Mouse (Mus musculus) C2C12 (cell line): Measurements from ENCODE around the gene Tomm20. TPM values are rescaled to one million over a fixed set of nuclear protein-coding genes. Genes with fewer than 3 reads are reported as not detected.
A peak's percentile ranks its signal among the peaks of the same experiment; 100 is the strongest.

ENCODE experiments used
- H3K27me3 ChIP-seq: one replicate; pipeline ENCODE4 v1.6.1; 2011; ENCODE audit not compliant: control insufficient read depth, insufficient read depth, insufficient read length
- H3K36me3 ChIP-seq: one replicate; pipeline ENCODE4 v1.6.1; 2011; ENCODE audit not compliant: control insufficient read depth, insufficient read depth
- H3K4me3 ChIP-seq: one replicate; pipeline ENCODE4 v1.5.1; 2011; ENCODE audit warnings: mild to moderate bottlenecking, control low read depth; ENCODE audit not compliant: poor library complexity, insufficient read depth, severe bottlenecking
- H3K79me2 ChIP-seq: one replicate; pipeline ENCODE4 v1.6.1; 2011; ENCODE audit not compliant: control insufficient read depth, insufficient read depth
- H3K79me3 ChIP-seq: one replicate; pipeline ENCODE4 v1.6.1; 2011; ENCODE audit warnings: low read depth, control low read depth
- H3ac ChIP-seq: one replicate; pipeline ENCODE3; 2011; ENCODE audit warnings: low read depth; ENCODE audit not compliant: control insufficient read depth, insufficient read length
- CEBPB ChIP-seq: IDR thresholded peaks from one replicate; pipeline ENCODE4 v1.6.1; 2011; ENCODE audit warnings: low read depth, mild to moderate bottlenecking, control low read depth, moderate library complexity
- CTCF ChIP-seq: IDR thresholded peaks from one replicate; pipeline ENCODE4 v1.5.1; 2011; ENCODE audit not compliant: control insufficient read depth, insufficient read depth, insufficient read length
- FOSL1 ChIP-seq: IDR thresholded peaks from one replicate; pipeline ENCODE4 v1.8.0; 2011; ENCODE audit warnings: mild to moderate bottlenecking, low read length; ENCODE audit not compliant: poor library complexity, insufficient read depth, severe bottlenecking
- MAX ChIP-seq: IDR thresholded peaks from one replicate; pipeline ENCODE4 v1.6.1; 2011; ENCODE audit warnings: mild to moderate bottlenecking, control low read depth
- MYOD1 ChIP-seq: IDR thresholded peaks from one replicate; pipeline ENCODE4 v1.6.1; 2011; ENCODE audit warnings: low read depth; ENCODE audit not compliant: control insufficient read depth, insufficient read length
- MYOG ChIP-seq: IDR thresholded peaks from one replicate; pipeline ENCODE4 v1.6.1; 2011; ENCODE audit not compliant: control insufficient read depth, insufficient read length; ENCODE audit errors: extremely low read depth
- USF1 ChIP-seq: IDR thresholded peaks from one replicate; pipeline ENCODE4 v1.6.1; 2011; ENCODE audit warnings: low read depth, mild to moderate bottlenecking, control low read depth, moderate library complexity
- polyA plus RNA-seq: library from polyadenylated mRNA; unstranded; fragments of >200 nt; fragmentation: generic; extraction: Trizol; gene quantifications from one replicate; pipeline ENCODE4 v1.2.1, GENCODE M21; 2012; ENCODE audit warnings: missing spikeins

The Tomm20 gene
- polyA plus RNA-seq, 1 experiment = 255 TPM

GRCm38 (mm10) chr8:126881641-126882140 is 64.0 kb downstream of the Tomm20 start:
- no peak for TF ChIP-seq FOSL1
- TF ChIP-seq CTCF = no peak
- TF ChIP-seq USF1 = peak; percentile 90
- TF ChIP-seq MYOD1 = peak; percentile 25
- TF ChIP-seq MAX = no peak
- TF ChIP-seq MYOG = no peak
- TF ChIP-seq CEBPB = peak; percentile 32

More at GRCm38 (mm10) chr8:126881641-126882140, 64.0 kb downstream of the Tomm20 start:
- H3K79me2 ChIP-seq = no peaks in the 10 kb centered on the region
- no peaks in the 10 kb centered on the region for H3K79me3 ChIP-seq
- no peak overlapping the region for H3K4me3 ChIP-seq
- no peak overlapping the region for H3ac ChIP-seq
- no peaks in the 10 kb centered on the region for H3K36me3 ChIP-seq
- no peaks in the 10 kb centered on the region for H3K27me3 ChIP-seq

Other genes with a start within 250 kb of the Tomm20 start
- gene Rbm34, start 25.2 kb upstream of the Tomm20 start, polyA plus RNA-seq = 7.4 TPM
- 8.4 TPM for gene Pard3, start 118.0 kb upstream of the Tomm20 start, polyA plus RNA-seq